28 mouse cellular contexts compared by ENCODE assay signal in genomic region chr9:22483866-22484561, GRCm38 (mm10). TPM values are rescaled to one million over a fixed set of nuclear protein-coding genes. Genes with fewer than 3 reads are reported as not detected.
A peak's percentile ranks its signal among the peaks of the same experiment; 100 is the strongest.
DNase-seq lines count a peak whose midpoint lies in the region; ATAC-seq and TF ChIP-seq lines count a peak whose summit lies in the region.
"Had no signal": no experiment of that assay in that cellular context is flagged by ENCODE, and none has a peak within 500 bp of the region (broad histone marks: within the 10 kb centered on the region; RNA-seq: fewer than 3 reads in every experiment).

No protein-coding gene starts in this region.

- TF ChIP-seq CTCF in testis, adult 2 months (IDR thresholded peaks at IDR 0.05; ENCODE audit: control insufficient read depth, insufficient read depth, insufficient replicate concordance, low read depth, low read length), result no peak

- no peak overlapping the region for H3K4me3 ChIP-seq in testis, adult 2 months (ENCODE audit: control insufficient read depth, low read depth, low read length)
- H3K4me3 ChIP-seq: embryonic facial prominence, embryonic 10.5 days; forebrain, embryonic 13.5 days; gastrocnemius, adult 2 months; heart, embryonic 12.5 days; hindbrain, embryonic 10.5 days had no signal

- peak; percentile 88 for ATAC-seq in frontal cortex, adult (ENCODE audit: low TSS enrichment)
- ATAC-seq: activated CD4-positive, CD25-positive, alpha-beta regulatory T cell, adult 4 months; forebrain, embryonic 13.5 days; Patski had no signal

- 0 out of 2 replicates have a peak, but pooled peaks cover 1% of the 10 kb centered on the region for H3K36me3 ChIP-seq in testis, adult 2 months (ENCODE audit: control insufficient read depth, insufficient read depth, low read length)
- H3K36me3 ChIP-seq: embryonic facial prominence, embryonic 10.5 days; heart, embryonic 12.5 days; hindbrain, embryonic 10.5 days had no signal

- H3K27ac ChIP-seq in testis, adult 2 months (ENCODE audit: control insufficient read depth, insufficient read depth, low read depth, low read length), result peak overlapping the region; percentile 79
- H3K27ac ChIP-seq: embryonic facial prominence, embryonic 10.5 days; forebrain, embryonic 13.5 days; gastrocnemius, adult 2 months; hindbrain, embryonic 10.5 days; hindbrain, embryonic 14.5 days had no signal

- H3K4me1 ChIP-seq in testis, adult 2 months (ENCODE audit: control insufficient read depth, insufficient read depth, low read length), result no peaks in the 10 kb centered on the region; the same call in none of the 2 replicates
- H3K4me1 ChIP-seq: embryonic facial prominence, embryonic 10.5 days; heart, embryonic 12.5 days; hindbrain, embryonic 10.5 days had no signal

- intact Hi-C loops in left cerebral cortex, postnatal 25 days (cut with DNase I), result no loop called here

- H3K27me3 ChIP-seq in testis, adult 2 months (ENCODE audit: control insufficient read depth, insufficient read depth, low read length), result no peaks in the 10 kb centered on the region
- H3K27me3 ChIP-seq: forebrain, embryonic 13.5 days; heart, embryonic 12.5 days; Patski had no signal

- TF ChIP-seq POLR2A in testis, adult 2 months (IDR thresholded peaks at IDR 0.05; ENCODE audit: control insufficient read depth, low read depth, low read length), result no peak

- DNase-seq in frontal cortex, postnatal 14 days (ENCODE audit: low spot score in 2 of 2), result no peak
- peak; percentile 24 to 77 for DNase-seq in left cerebral cortex, postnatal 25 days (ENCODE audit: low spot score in 2 of 2)
- no peak for DNase-seq in left cerebral cortex, adult 8-10 months (ENCODE audit: low spot score in 2 of 2)
- no peak for DNase-seq in testis, postnatal 10 days (ENCODE audit: low spot score)
- DNase-seq in neural tube, embryonic 10.5 days (ENCODE audit: extremely low spot score, low spot score), result no peak
- no peak for DNase-seq in adrenal gland, postnatal 36 days
- DNase-seq: adrenal gland, postnatal 14 days; cerebellum, adult 2 months; cerebellum, postnatal 10 days; gastrocnemius, adult 2 months; gastrocnemius, postnatal 25 days had no signal

RNA-seq across cellular contexts. Expression of gene Bbs9, which starts 8.5 kb away (rescaled TPM):
- total RNA-seq in left cerebral cortex, postnatal 25 days (2021), result 10 to 100 TPM; 27.8 to 28.6 TPM
- total RNA-seq in left cerebral cortex, adult 8-10 months (2022), result 10 to 100 TPM; 48.2 to 51.0 (median 50.1) TPM
- polyA plus RNA-seq in testis, adult 2 months (2012; rRNA removed), result 49.7 and 55.3 TPM in 2 replicates
- 10 to 100 TPM; 13.2 to 13.4 TPM for total RNA-seq in adrenal gland, postnatal 36 days (2021)

RNA-seq across cellular contexts. Expression of gene Rp9, which starts 14.5 kb away (rescaled TPM):
- 10 to 100 TPM; 40.0 to 40.1 TPM for total RNA-seq in left cerebral cortex, postnatal 25 days (2021)
- total RNA-seq in left cerebral cortex, adult 8-10 months (2022), result 10 to 100 TPM; 39.4 to 48.3 (median 46.1) TPM
- polyA plus RNA-seq in testis, adult 2 months (2012; rRNA removed), result 96.7 and 131 TPM in 2 replicates
- 10 to 100 TPM; 29.0 to 42.6 TPM for total RNA-seq in adrenal gland, postnatal 36 days (2021)

RNA-seq across cellular contexts. Expression of gene Gm17545, which starts 29.9 kb away (rescaled TPM):
- not detected for total RNA-seq in left cerebral cortex, postnatal 25 days (2021)
- not detected for total RNA-seq in left cerebral cortex, adult 8-10 months (2022)
- not detected in 2 replicates for polyA plus RNA-seq in testis, adult 2 months (2012; rRNA removed)
- not detected for total RNA-seq in adrenal gland, postnatal 36 days (2021)
- total RNA-seq: adrenal gland, adult 18-20 months; adrenal gland, postnatal 14 days; gastrocnemius, adult 2 months; gastrocnemius, postnatal 25 days; granulocyte monocyte progenitor cell, adult 5-6 weeks; heart, adult 8-10 months; heart, postnatal 25 days; MEL had no signal
- polyA plus RNA-seq: activated CD4-positive, CD25-positive, alpha-beta regulatory T cell, adult 4 months; C2C12; cerebellum, adult 2 months; embryonic facial prominence, embryonic 10.5 days; embryonic facial prominence, embryonic 14.5 days; forebrain, embryonic 13.5 days; heart, embryonic 12.5 days; heart, embryonic 16.5 days; hindbrain, embryonic 10.5 days; hindbrain, embryonic 14.5 days; Patski had no signal

Comparison
In these comparisons a context has a peak if more than half of its experiments do, and no peak if none do; other contexts are left out.
1. DNase-seq: peak in left cerebral cortex, postnatal 25 days (2 of 2); none in frontal cortex, postnatal 14 days (0 of 2), left cerebral cortex, adult 8-10 months (0 of 2), testis, postnatal 10 days (single experiment), neural tube, embryonic 10.5 days (single experiment) and adrenal gland, postnatal 36 days (0 of 2).